ENCODE assay signal across 8 mouse cellular contexts in the genomic region with DNA sequence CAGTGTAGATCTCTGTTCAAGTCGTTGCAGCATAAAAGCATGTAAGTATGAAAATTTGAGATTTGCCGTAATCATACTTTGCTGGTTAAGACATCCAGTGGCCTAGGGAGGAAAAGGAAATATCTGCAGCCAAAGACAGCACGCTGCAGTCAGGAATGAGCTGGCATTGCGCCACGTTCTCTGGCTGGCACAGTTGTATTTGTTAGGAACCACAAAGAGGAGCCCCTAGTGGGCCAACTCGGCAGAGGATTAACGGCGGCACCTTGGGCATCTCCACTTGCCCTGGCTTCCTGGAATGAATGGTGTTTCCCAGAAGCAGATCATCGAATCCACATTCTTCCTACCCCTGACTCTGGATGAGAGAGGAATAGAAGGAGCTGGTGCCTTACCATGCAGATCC. TPM values are rescaled to one million over a fixed set of nuclear protein-coding genes. Genes with fewer than 3 reads are reported as not detected.
DNase-seq lines count a peak whose midpoint lies in the region; ATAC-seq and TF ChIP-seq lines count a peak whose summit lies in the region.

No protein-coding gene starts in this region.

- H3K27ac ChIP-seq in hindbrain, postnatal 0 days: no peak overlapping the region
- no peak overlapping the region for H3K27ac ChIP-seq in hindbrain, embryonic 10.5 days

- H3K9me3 ChIP-seq in hindbrain, postnatal 0 days (ENCODE audit: low read length): no peaks in the 10 kb centered on the region
- H3K9me3 ChIP-seq in hindbrain, embryonic 10.5 days: no peaks in the 10 kb centered on the region

- no peak overlapping the region for H3K9ac ChIP-seq in hindbrain, postnatal 0 days (replicated peaks; ENCODE audit: low read length)

- peak; percentile 83 for DNase-seq in hindbrain, postnatal 0 days (ENCODE audit: low spot score)
- DNase-seq in hindbrain, embryonic 10.5 days (ENCODE audit: low spot score): no peak
- peak; percentile 26 to 71 for DNase-seq in urinary bladder, postnatal 4 days (ENCODE audit: low spot score in 2 of 2)
- DNase-seq in urinary bladder, postnatal 10 days (ENCODE audit: low spot score): no peak
- DNase-seq in gastrocnemius, postnatal 4 days (ENCODE audit: low spot score in 2 of 2): peak; percentile 25 to 57
- DNase-seq in kidney, postnatal 4 days: peak; percentile 61 to 75
- peak; percentile 67 for DNase-seq in right cerebral cortex, postnatal 14 days

- H3K4me3 ChIP-seq in hindbrain, postnatal 0 days (ENCODE audit: low read length): no peak overlapping the region
- H3K4me3 ChIP-seq in hindbrain, embryonic 10.5 days: no peak overlapping the region

- H3K27me3 ChIP-seq in hindbrain, postnatal 0 days (ENCODE audit: insufficient read depth, low read length): no peaks in the 10 kb centered on the region
- H3K27me3 ChIP-seq in hindbrain, embryonic 10.5 days (ENCODE audit: insufficient read depth, poor library complexity, severe bottlenecking): no peaks in the 10 kb centered on the region

- TF ChIP-seq CTCF in hindbrain, postnatal 0 days (IDR thresholded peaks at IDR 0.05; ENCODE audit: low read depth): peak; percentile 48

- H3K36me3 ChIP-seq in hindbrain, postnatal 0 days (ENCODE audit: insufficient read depth, low read length): no peaks in the 10 kb centered on the region
- H3K36me3 ChIP-seq in hindbrain, embryonic 10.5 days: no peaks in the 10 kb centered on the region

- H3K4me1 ChIP-seq in hindbrain, postnatal 0 days (ENCODE audit: insufficient read depth, low read length): no peaks in the 10 kb centered on the region
- H3K4me1 ChIP-seq in hindbrain, embryonic 10.5 days (replicated peaks): no peaks in the 10 kb centered on the region

- no peak overlapping the region for H3K4me2 ChIP-seq in hindbrain, postnatal 0 days (ENCODE audit: low read depth, low read length)

- ATAC-seq in hindbrain, postnatal 0 days: no peak
- ATAC-seq in inflammation-experienced regulatory T-cells, adult 6 months: no peak

- WGBS in hindbrain, postnatal 0 days: 35% methylated on average over 9 of the region's 9 CpGs
- 88% methylated on average over 9 of the region's 9 CpGs for WGBS in hindbrain, embryonic 10.5 days

RNA-seq across cellular contexts. Expression of gene Adamts3, which starts 14.4 kb away (rescaled TPM):
- total RNA-seq in hindbrain, postnatal 0 days (2014; rRNA removed): 18.9 and 19.2 TPM in 2 replicates
- polyA plus RNA-seq in hindbrain, postnatal 0 days (2015; fragmentation: Nextera tagmentation; extraction: Ambion mirVana): 3.3 and 3.7 TPM in 2 replicates
- polyA plus RNA-seq in hindbrain, embryonic 10.5 days (2016; fragmentation: Nextera tagmentation; extraction: Ambion mirVana): 3.0 and 4.3 TPM in 2 replicates
- 1 to 10 TPM; 3.2 to 6.0 TPM for total RNA-seq in gastrocnemius, postnatal 4 days (2021)
- under 1 TPM in 1 of 3 experiments, not detected in 2; 0.08 TPM for polyA plus RNA-seq in inflammation-experienced regulatory T-cells, adult 6 months (2017; shearing (Covaris generic))

Comparison
In these comparisons a context has a peak if more than half of its experiments do, and no peak if none do; other contexts are left out.
1. DNase-seq: peak in hindbrain, postnatal 0 days (single experiment), urinary bladder, postnatal 4 days (2 of 2), gastrocnemius, postnatal 4 days (2 of 2), kidney, postnatal 4 days (2 of 2) and right cerebral cortex, postnatal 14 days (single experiment); none in hindbrain, embryonic 10.5 days (single experiment) and urinary bladder, postnatal 10 days (single experiment).